Mouse (Mus musculus) neural tube, embryonic 11.5 days (tissue): Measurements from ENCODE around the gene Hoxd3. TPM values are rescaled to one million over a fixed set of nuclear protein-coding genes. Genes with fewer than 3 reads are reported as not detected.
A peak's percentile ranks its signal among the peaks of the same experiment; 100 is the strongest.

Experiments used
- ATAC-seq: fragments of 200-750 bp; cut with Nextera tagmentation; 2 replicates; pipeline ENCODE4 v1.8.0; 2017; ENCODE audit warnings: moderate number of reproducible peaks, mild to moderate bottlenecking, moderate TSS enrichment, moderate library complexity; ENCODE audit not compliant: insufficient read depth, low FRiP score, low TSS enrichment
- DNase-seq: peaks from one replicate; pipeline ENCODE4 v3.0.0-alpha.2; 2015; ENCODE audit warnings: low spot score
- H3K27ac ChIP-seq: fragments of 300-500 bp; sonication (generic); 2 replicates; pipeline ENCODE4 v1.5.1; 2014; ENCODE audit warnings: low read depth, mild to moderate bottlenecking, low read length
- H3K27me3 ChIP-seq: fragments of 300-500 bp; sonication (generic); 2 replicates; pipeline ENCODE4 v1.6.1; 2014; ENCODE audit warnings: mild to moderate bottlenecking, low read length, mixed read lengths; ENCODE audit not compliant: control insufficient read depth, insufficient read depth
- H3K36me3 ChIP-seq: fragments of 300-500 bp; sonication (generic); 2 replicates; pipeline ENCODE4 v1.6.1; 2014; ENCODE audit warnings: mild to moderate bottlenecking, low read length, moderate library complexity, mixed read lengths; ENCODE audit not compliant: control insufficient read depth, insufficient read depth
- H3K4me1 ChIP-seq: fragments of 300-500 bp; sonication (generic); 2 replicates; pipeline ENCODE4 v1.6.1; 2014; ENCODE audit warnings: low read length, mixed read lengths; ENCODE audit not compliant: control insufficient read depth, insufficient read depth
- H3K4me2 ChIP-seq: fragments of 300-500 bp; sonication (generic); 2 replicates; pipeline ENCODE4 v1.6.1; 2014; ENCODE audit warnings: low read depth, mild to moderate bottlenecking, moderate library complexity
- H3K4me3 ChIP-seq: fragments of 300-500 bp; sonication (generic); 2 replicates; pipeline ENCODE4 v1.5.1; 2014; ENCODE audit warnings: low read depth, low read length
- H3K9ac ChIP-seq: fragments of 300-500 bp; sonication (generic); 2 replicates; pipeline ENCODE4 v1.6.1; 2014; ENCODE audit warnings: mild to moderate bottlenecking, low read length
- H3K9me3 ChIP-seq: fragments of 300-500 bp; sonication (generic); 2 replicates; pipeline ENCODE4 v1.6.1; 2016; ENCODE audit warnings: low read length; ENCODE audit not compliant: control insufficient read depth
- WGBS: fragments of 180-500 bp; shearing (Covaris S2); extraction: QIAGEN DNeasy Blood & Tissue Kit; methylation state at CpG from one replicate; pipeline ENCODE4 v1.1.7; 2014; 5-methylcytosine and 5-hydroxymethylcytosine counted together
- polyA plus RNA-seq: library from polyadenylated mRNA; unstranded; fragments of >200 nt; fragmentation: Nextera tagmentation; extraction: Ambion mirVana; gene quantifications from 2 replicates; pipeline ENCODE4 v1.2.1, GENCODE M21; 2014

Gene Hoxd3
- polyA plus RNA-seq, 1 experiment from 2014 or later = 55.0 TPM

- no peak for ATAC-seq
- Histone ChIP-seq H3K36me3 (no peaks in the 10 kb centered on the region), H3K4me3 (no peak overlapping the region), H3K27ac (no peak overlapping the region), H3K9me3 (no peaks in the 10 kb centered on the region), H3K4me2 (no peak overlapping the region), H3K27me3 (peaks cover 96% of the 10 kb centered on the region), H3K4me1 (0 out of 2 replicates have a peak, but pooled peaks cover 4% of the 10 kb centered on the region), H3K9ac (no peak overlapping the region)
- WGBS = 1% methylated on average over 14 of the region's 14 CpGs
- DNase-seq = peak; percentile 41
Observed at GRCm38 (mm10) chr2:74669650-74670235, 42.0 kb upstream of the Hoxd3 start.

DNA sequence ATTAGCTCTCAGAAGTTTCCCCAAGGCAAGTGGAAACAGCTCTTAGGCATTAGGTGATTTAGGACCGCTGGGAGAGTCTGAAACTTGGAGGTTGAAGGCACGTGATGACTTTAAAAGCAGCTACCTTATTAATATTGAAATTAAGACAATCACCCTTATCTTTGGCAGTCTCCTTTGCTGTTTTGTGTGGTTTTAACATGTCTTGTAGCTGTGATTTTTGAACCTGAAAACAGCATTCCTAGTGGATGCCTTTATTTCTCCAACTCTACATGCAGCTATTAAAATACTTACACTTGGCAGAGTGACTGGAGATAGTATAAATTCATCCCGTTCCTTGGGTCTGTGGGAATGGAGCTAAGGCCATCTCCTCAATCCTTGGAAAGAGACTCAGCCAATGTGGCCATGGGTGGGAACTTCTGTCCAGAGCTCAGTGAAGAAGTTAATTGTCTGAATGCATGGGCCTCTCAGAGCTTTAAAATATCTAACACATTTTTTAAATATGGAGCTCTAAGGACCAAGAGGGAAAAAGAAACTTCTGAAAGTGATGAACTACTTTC, 41.0 kb upstream of the Hoxd3 start:
- H3K4me3 ChIP-seq = no peak overlapping the region
- WGBS = 2% methylated on average over 3 of the region's 3 CpGs
- no peaks in the 10 kb centered on the region for H3K9me3 ChIP-seq
- no peak overlapping the region for H3K27ac ChIP-seq
- DNase-seq (peak; percentile 31), ATAC-seq (no peak)
- no peak overlapping the region for H3K4me2 ChIP-seq
- no peak overlapping the region for H3K9ac ChIP-seq
- H3K27me3 ChIP-seq = peaks cover 97% of the 10 kb centered on the region
- H3K4me1 ChIP-seq = 0 out of 2 replicates have a peak, but pooled peaks cover 6% of the 10 kb centered on the region
- no peaks in the 10 kb centered on the region for H3K36me3 ChIP-seq

- Histone ChIP-seq H3K9ac (no peak overlapping the region), H3K4me1 (0 out of 2 replicates have a peak, but pooled peaks cover 6% of the 10 kb centered on the region), H3K27me3 (peaks cover 98% of the 10 kb centered on the region), H3K4me2 (no peak overlapping the region), H3K36me3 (no peaks in the 10 kb centered on the region), H3K27ac (no peak overlapping the region), H3K9me3 (no peaks in the 10 kb centered on the region), H3K4me3 (no peak overlapping the region)
- DNase-seq (no peak), ATAC-seq (no peak)
- whole genome bisulfite sequencing = 3% methylated on average over 5 of the region's 5 CpGs
Observed at GRCm38 (mm10) chr2:74671847-74672246, 39.9 kb upstream of the Hoxd3 start.

- Histone ChIP-seq H3K4me2 (peak overlapping the region; percentile 44), H3K36me3 (no peaks in the 10 kb centered on the region), H3K27me3 (peaks cover 98% of the 10 kb centered on the region), H3K4me1 (0 out of 2 replicates have a peak, but pooled peaks cover 6% of the 10 kb centered on the region), H3K9me3 (no peaks in the 10 kb centered on the region), H3K9ac (no peak overlapping the region), H3K27ac (no peak overlapping the region), H3K4me3 (peak overlapping the region; percentile 19; the same call in 1 of the 2 replicates)
- WGBS = under 1% methylated on average over 39 of the region's 40 CpGs
- peak; percentile 88 for DNase-seq
- no peak for ATAC-seq
Observed at GRCm38 (mm10) chr2:74672481-74673362, 39.0 kb upstream of the Hoxd3 start.

DNA sequence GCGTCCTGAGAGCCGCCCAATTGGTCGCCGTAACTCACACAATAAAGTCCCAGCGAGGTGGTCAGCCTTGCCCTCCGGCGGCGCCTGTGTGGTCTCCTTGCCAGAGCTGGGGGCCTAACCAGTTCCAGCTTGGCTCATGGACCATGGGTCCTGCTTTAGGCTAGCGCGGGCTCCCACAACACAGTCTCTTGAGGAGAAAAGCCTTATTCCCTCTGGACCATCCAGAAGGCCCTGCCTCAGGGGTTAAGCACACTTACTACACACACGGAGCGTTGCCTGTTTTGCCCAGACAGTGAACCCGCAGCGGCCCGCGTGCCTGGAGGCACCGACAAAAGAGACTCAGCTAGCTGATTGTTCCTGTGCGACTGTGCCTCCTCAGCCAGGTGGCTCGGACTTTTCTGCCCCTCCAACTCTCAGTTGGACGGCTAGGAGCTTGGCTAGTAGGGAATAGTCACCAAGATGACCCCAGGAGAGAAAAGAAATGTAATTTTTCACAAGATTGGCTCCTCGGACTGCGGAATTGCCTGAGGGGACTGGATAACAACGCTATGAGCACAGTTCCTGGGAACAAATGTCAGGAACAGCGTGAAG, 37.8 kb upstream of the Hoxd3 start:
- ATAC-seq = no peak
- H3K36me3 ChIP-seq = no peaks in the 10 kb centered on the region
- H3K9ac ChIP-seq = no peak overlapping the region
- no peak overlapping the region for H3K4me2 ChIP-seq
- no peak overlapping the region for H3K4me3 ChIP-seq
- peaks cover 98% of the 10 kb centered on the region for H3K27me3 ChIP-seq
- WGBS = 1% methylated on average over 24 of the region's 24 CpGs
- no peak for DNase-seq
- no peaks in the 10 kb centered on the region for H3K9me3 ChIP-seq
- no peak overlapping the region for H3K27ac ChIP-seq
- 0 out of 2 replicates have a peak, but pooled peaks cover 6% of the 10 kb centered on the region for H3K4me1 ChIP-seq

GRCm38 (mm10) chr2:74674881-74675665, 36.7 kb upstream of the Hoxd3 start, which contains the start of gene Hoxd12:
Gene Hoxd12, plus strand, starts transcription at chr2:74675013.
- Histone ChIP-seq H3K4me2 (peak within 1 kb of the TSS; percentile 13), H3K9ac (no peak within 1 kb of the TSS), H3K4me1 (0 out of 2 replicates have a peak, but pooled peaks cover 6% of the 10 kb centered on the region), H3K27ac (no peak within 1 kb of the TSS), H3K36me3 (no peaks in the 10 kb centered on the region), H3K4me3 (peak within 1 kb of the TSS; percentile 15), H3K9me3 (no peaks in the 10 kb centered on the region), H3K27me3 (peaks cover 98% of the 10 kb centered on the region)
- 1% methylated on average over 47 of the region's 47 CpGs for WGBS
- DNase-seq (peak; percentile 38), ATAC-seq (no peak)

- 3% methylated on average over 24 of the region's 24 CpGs for WGBS
Observed at GRCm38 (mm10) chr2:74675666-74676282, 36.0 kb upstream of the Hoxd3 start.

More at GRCm38 (mm10) chr2:74675666-74676282, 36.0 kb upstream of the Hoxd3 start:
- H3K4me2 ChIP-seq = peak overlapping the region; percentile 13
- H3K36me3 ChIP-seq = no peaks in the 10 kb centered on the region
- peak overlapping the region; percentile 15 for H3K4me3 ChIP-seq
- no peak for ATAC-seq
- 0 out of 2 replicates have a peak, but pooled peaks cover 6% of the 10 kb centered on the region for H3K4me1 ChIP-seq
- no peaks in the 10 kb centered on the region for H3K9me3 ChIP-seq
- DNase-seq = peak; percentile 28
- H3K27me3 ChIP-seq = peaks cover 100% of the 10 kb centered on the region
- H3K27ac ChIP-seq = no peak overlapping the region
- H3K9ac ChIP-seq = no peak overlapping the region
